Mouse (Mus musculus) lung, embryonic 15.5 days (tissue): ENCODE measurements around the gene Kitl. TPM values are rescaled to one million over a fixed set of nuclear protein-coding genes. Genes with fewer than 3 reads are reported as not detected.

Experiments
- ATAC-seq: fragments of 200-750 bp; cut with Nextera tagmentation; 2 replicates; pipeline ENCODE4 v1.8.0; 2017; ENCODE audit warnings: moderate number of reproducible peaks, borderline replicate concordance; ENCODE audit not compliant: low FRiP score, low TSS enrichment; ENCODE audit errors: extremely low read depth
- H3K27ac ChIP-seq: fragments of 300-500 bp; sonication (generic); 2 replicates; pipeline ENCODE4 v1.5.1; 2015; ENCODE audit warnings: moderate library complexity, mild to moderate bottlenecking, inconsistent platforms
- H3K27me3 ChIP-seq: fragments of 300-500 bp; sonication (generic); 2 replicates; pipeline ENCODE4 v1.6.1; 2015; ENCODE audit warnings: inconsistent platforms
- H3K36me3 ChIP-seq: fragments of 300-500 bp; sonication (generic); 2 replicates; pipeline ENCODE4 v1.6.1; 2015; ENCODE audit warnings: inconsistent platforms
- H3K4me1 ChIP-seq: fragments of 300-500 bp; sonication (generic); 2 replicates; pipeline ENCODE4 v1.6.1; 2015; ENCODE audit warnings: inconsistent platforms
- H3K4me2 ChIP-seq: fragments of 300-500 bp; sonication (generic); 2 replicates; pipeline ENCODE4 v1.6.1; 2015; ENCODE audit warnings: inconsistent platforms, mild to moderate bottlenecking, moderate library complexity
- H3K4me3 ChIP-seq: fragments of 300-500 bp; sonication (generic); 2 replicates; pipeline ENCODE4 v1.5.1; 2015; ENCODE audit warnings: mild to moderate bottlenecking, inconsistent platforms
- H3K9ac ChIP-seq: fragments of 300-500 bp; sonication (generic); 2 replicates; pipeline ENCODE4 v1.6.1; 2015; ENCODE audit warnings: inconsistent platforms
- H3K9me3 ChIP-seq: fragments of 300-500 bp; sonication (generic); 2 replicates; pipeline ENCODE4 v1.6.1; 2016; ENCODE audit warnings: inconsistent platforms
- WGBS: fragments of 180-500 bp; shearing (Covaris S2); methylation state at CpG from one replicate; pipeline ENCODE4 v1.1.7; 2015; 5-methylcytosine and 5-hydroxymethylcytosine counted together
- polyA plus RNA-seq: library from polyadenylated mRNA; unstranded; fragments of >200 nt; fragmentation: Nextera tagmentation; extraction: Ambion mirVana; gene quantifications from 2 replicates; pipeline ENCODE4 v1.2.1, GENCODE M21; 2015

Kitl gene
- polyA plus RNA-seq: 41.4 and 45.6 TPM in 2 replicates

DNA sequence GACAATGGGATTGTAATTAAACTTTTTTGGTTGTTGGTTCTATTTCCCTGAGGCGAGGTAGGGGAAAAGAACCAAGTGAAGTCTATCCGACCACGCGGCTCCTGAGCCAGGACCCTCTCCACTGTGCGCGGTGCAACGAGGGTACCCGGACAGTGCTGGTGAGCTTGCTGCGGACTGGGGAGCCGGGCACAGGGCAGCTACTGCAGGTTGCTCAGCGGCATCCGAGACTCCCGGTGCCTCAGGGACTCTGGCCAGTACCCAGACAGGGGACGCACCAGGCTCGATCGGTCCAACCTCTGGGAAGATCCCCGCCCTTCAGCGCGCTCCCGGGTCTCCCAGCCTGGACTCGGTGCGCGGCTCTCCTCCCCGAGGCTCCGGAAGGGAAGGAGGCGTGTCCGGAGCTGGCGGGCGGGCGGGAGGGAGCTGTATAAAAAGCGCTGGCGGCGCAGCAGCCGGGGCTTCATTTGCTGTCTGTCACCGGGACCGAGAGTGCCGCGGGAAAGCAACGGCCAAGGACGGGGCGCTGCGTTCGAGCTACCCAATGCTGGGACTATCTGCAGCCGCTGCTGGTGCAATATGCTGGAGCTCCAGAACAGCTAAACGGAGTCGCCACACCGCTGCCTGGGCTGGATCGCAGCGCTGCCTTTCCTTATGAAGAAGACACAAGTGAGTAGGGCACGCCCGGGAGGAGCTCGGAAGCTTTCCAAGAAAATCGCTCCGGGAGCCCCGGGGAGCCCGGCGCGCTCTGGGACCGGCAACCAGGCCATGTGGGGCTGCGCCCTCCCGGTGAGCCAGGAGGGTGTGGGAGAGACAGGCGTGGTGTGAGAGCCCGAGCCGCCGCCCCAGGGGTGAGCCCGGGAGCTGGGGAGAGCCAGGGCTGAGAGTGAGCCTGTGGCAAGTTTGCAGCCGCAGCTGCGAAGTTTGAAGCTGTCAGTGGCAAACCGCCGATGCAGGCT lies at the start of gene Kitl:
Gene Kitl (plus strand): TSS at position 261 of the 956 bp plus-strand sequence.
- peak within 1 kb of the TSS; percentile 88 for H3K9ac ChIP-seq
- no peaks in the 10 kb centered on the region for H3K27me3 ChIP-seq
- peak; percentile 90 for ATAC-seq
- peak within 1 kb of the TSS; percentile 79 for H3K4me3 ChIP-seq
- WGBS: under 1% methylated on average over 68 of the region's 70 CpGs
- H3K4me2 ChIP-seq: peak within 1 kb of the TSS; percentile 62
- H3K4me1 ChIP-seq: peaks cover 48% of the 10 kb centered on the region
- peak within 1 kb of the TSS; percentile 93 for H3K27ac ChIP-seq
- no peaks in the 10 kb centered on the region for H3K9me3 ChIP-seq
- H3K36me3 ChIP-seq: no peaks in the 10 kb centered on the region

- no peaks in the 10 kb centered on the region for H3K27me3 ChIP-seq
- no peaks in the 10 kb centered on the region for H3K36me3 ChIP-seq
- no peak overlapping the region for H3K27ac ChIP-seq
- no peak overlapping the region for H3K4me3 ChIP-seq
- H3K4me1 ChIP-seq: no peaks in the 10 kb centered on the region
- H3K9me3 ChIP-seq: no peaks in the 10 kb centered on the region
- no peak overlapping the region for H3K4me2 ChIP-seq
- WGBS: 71% methylated on average over 8 of the region's 8 CpGs
- no peak overlapping the region for H3K9ac ChIP-seq
- ATAC-seq: no peak
Observed at GRCm38 (mm10) chr10:99972866-99973265, 42.6 kb upstream of the Kitl start.

- 70% methylated on average over 3 of the region's 3 CpGs for WGBS
- Histone ChIP-seq H3K4me3 (no peak overlapping the region), H3K27me3 (no peaks in the 10 kb centered on the region), H3K4me1 (no peaks in the 10 kb centered on the region), H3K36me3 (no peaks in the 10 kb centered on the region), H3K9me3 (no peaks in the 10 kb centered on the region), H3K4me2 (no peak overlapping the region), H3K9ac (no peak overlapping the region), H3K27ac (no peak overlapping the region)
- no peak for ATAC-seq
Observed at GRCm38 (mm10) chr10:99980096-99980495, 35.3 kb upstream of the Kitl start.

DNA sequence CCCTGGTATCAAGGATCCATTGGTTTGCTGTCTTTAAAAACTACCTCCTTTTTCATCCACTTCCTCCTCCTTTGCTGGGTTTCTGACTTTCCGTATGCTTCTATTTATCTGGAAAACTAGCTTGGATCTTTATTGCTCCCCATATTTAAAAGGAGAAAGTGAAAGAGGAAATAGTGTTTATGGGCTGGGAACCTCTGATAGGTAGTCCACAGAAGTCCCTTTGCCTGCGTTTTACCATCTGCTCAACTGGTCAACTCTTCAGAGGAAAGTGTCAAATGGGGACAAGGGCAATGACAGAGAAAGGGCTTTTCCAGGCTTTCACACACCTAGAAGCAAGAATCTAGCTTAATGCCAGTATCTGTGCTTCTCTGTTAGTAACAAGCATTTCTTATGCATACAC lies 34.5 kb upstream of the Kitl start:
- no peak overlapping the region for H3K27ac ChIP-seq
- no peaks in the 10 kb centered on the region for H3K27me3 ChIP-seq
- no peak overlapping the region for H3K4me2 ChIP-seq
- H3K36me3 ChIP-seq: no peaks in the 10 kb centered on the region
- no peaks in the 10 kb centered on the region for H3K9me3 ChIP-seq
- no peak overlapping the region for H3K4me3 ChIP-seq
- H3K4me1 ChIP-seq: no peaks in the 10 kb centered on the region
- H3K9ac ChIP-seq: no peak overlapping the region
- WGBS: 79% methylated on average over 2 of the region's 2 CpGs
- ATAC-seq: no peak

- ATAC-seq: no peak
- H3K9ac ChIP-seq: no peak overlapping the region
- H3K4me2 ChIP-seq: no peak overlapping the region
- H3K36me3 ChIP-seq: no peaks in the 10 kb centered on the region
- H3K27me3 ChIP-seq: no peaks in the 10 kb centered on the region
- H3K4me3 ChIP-seq: no peak overlapping the region
- 76% methylated on average over 5 of the region's 5 CpGs for WGBS
- no peaks in the 10 kb centered on the region for H3K9me3 ChIP-seq
- H3K4me1 ChIP-seq: 0 out of 2 replicates have a peak, but pooled peaks cover 3% of the 10 kb centered on the region
- no peak overlapping the region for H3K27ac ChIP-seq
Observed at GRCm38 (mm10) chr10:99981887-99982286, 33.5 kb upstream of the Kitl start.

GRCm38 (mm10) chr10:99986745-99987144 lies 28.7 kb upstream of the Kitl start:
- Histone ChIP-seq H3K4me3 (0 out of 2 replicates have a peak overlapping the region, but pooled peaks have one; percentile 14), H3K4me1 (0 out of 2 replicates have a peak, but pooled peaks cover 4% of the 10 kb centered on the region), H3K4me2 (peak overlapping the region; percentile 39), H3K9ac (no peak overlapping the region), H3K9me3 (no peaks in the 10 kb centered on the region), H3K36me3 (no peaks in the 10 kb centered on the region), H3K27me3 (no peaks in the 10 kb centered on the region), H3K27ac (no peak overlapping the region)
- 42% methylated on average over 8 of the region's 8 CpGs for WGBS
- ATAC-seq: no peak

DNA sequence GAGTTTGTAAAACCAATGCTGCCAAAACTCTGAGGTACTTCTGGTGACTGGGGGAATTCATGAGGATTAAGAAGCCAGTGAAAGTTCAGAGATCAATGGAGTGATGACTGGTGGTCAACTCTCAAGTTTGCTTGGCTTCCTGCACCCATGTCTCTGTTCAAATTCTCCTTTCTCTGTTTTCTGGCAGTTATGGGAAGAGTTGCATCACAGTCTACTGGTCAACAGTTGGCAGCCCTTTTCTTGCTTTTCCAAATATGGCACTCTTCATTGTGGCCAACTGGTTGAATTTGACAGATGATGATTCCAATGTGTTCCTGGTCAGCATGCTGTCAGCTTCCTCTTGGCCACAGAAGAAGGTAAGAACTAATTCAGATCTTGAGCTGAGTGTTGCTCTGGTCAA lies 25.7 kb upstream of the Kitl start:
- Histone ChIP-seq H3K9me3 (no peaks in the 10 kb centered on the region), H3K9ac (no peak overlapping the region), H3K27me3 (no peaks in the 10 kb centered on the region), H3K4me2 (no peak overlapping the region), H3K4me3 (no peak overlapping the region), H3K27ac (no peak overlapping the region), H3K4me1 (peaks cover 8% of the 10 kb centered on the region), H3K36me3 (no peaks in the 10 kb centered on the region)
- ATAC-seq: no peak

DNA sequence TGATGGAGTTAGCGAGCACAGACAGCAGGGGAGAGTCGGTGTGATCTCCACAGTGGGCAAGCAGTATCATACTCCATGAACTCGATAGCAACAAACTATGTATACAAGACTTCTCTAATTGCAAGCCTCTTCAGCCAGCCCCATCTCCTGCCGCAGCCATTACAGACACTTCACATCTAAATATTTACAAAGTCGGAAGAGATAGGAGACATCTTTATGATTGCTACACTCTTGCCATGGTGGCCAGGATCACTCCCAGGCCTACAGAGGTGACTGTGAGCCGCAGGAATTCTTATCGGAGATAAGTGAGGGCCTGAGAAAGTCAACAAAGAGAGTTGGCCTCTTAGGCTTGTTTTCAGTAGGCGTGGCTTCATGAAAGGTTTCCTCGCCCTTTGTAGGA lies 23.3 kb upstream of the Kitl start:
- H3K27me3 ChIP-seq: no peaks in the 10 kb centered on the region
- H3K9ac ChIP-seq: no peak overlapping the region
- H3K4me1 ChIP-seq: peaks cover 5% of the 10 kb centered on the region
- peak; percentile 83; the same call in 1 of the 2 replicates for ATAC-seq
- H3K27ac ChIP-seq: 0 out of 2 replicates have a peak overlapping the region, but pooled peaks have one; percentile 18
- 13% methylated on average over 9 of the region's 9 CpGs for WGBS
- H3K9me3 ChIP-seq: no peaks in the 10 kb centered on the region
- no peak overlapping the region for H3K4me2 ChIP-seq
- no peaks in the 10 kb centered on the region for H3K36me3 ChIP-seq
- H3K4me3 ChIP-seq: no peak overlapping the region

DNA sequence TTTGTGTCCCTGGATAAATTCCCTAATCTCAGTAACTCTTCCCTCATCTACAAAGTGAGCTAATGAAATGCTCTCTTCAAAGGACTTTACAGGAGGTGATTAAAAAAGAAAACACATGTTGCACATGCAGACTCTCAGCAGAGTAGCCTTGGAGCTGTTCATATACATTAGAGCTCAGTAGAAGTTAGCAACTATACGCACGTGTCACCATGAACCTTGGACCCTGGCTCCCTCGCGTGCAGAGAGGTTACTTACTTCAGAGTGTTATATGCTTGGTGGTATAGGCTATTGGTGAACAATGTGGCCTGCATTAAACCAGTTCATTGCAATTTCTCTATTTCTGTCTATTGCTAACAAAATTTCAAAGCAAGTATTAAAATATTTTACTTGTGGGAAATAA lies 14.0 kb upstream of the Kitl start:
- Histone ChIP-seq H3K36me3 (no peaks in the 10 kb centered on the region), H3K4me2 (no peak overlapping the region), H3K9ac (no peak overlapping the region), H3K4me3 (no peak overlapping the region), H3K27ac (no peak overlapping the region), H3K4me1 (no peaks in the 10 kb centered on the region), H3K27me3 (no peaks in the 10 kb centered on the region), H3K9me3 (no peaks in the 10 kb centered on the region)
- WGBS: 57% methylated on average over 4 of the region's 4 CpGs
- no peak for ATAC-seq

- no peak for ATAC-seq
- H3K27me3 ChIP-seq: no peaks in the 10 kb centered on the region
- H3K9me3 ChIP-seq: no peaks in the 10 kb centered on the region
- H3K4me3 ChIP-seq: no peak overlapping the region
- no peaks in the 10 kb centered on the region for H3K4me1 ChIP-seq
- no peak overlapping the region for H3K4me2 ChIP-seq
- 87% methylated on average over 4 of the region's 4 CpGs for WGBS
- H3K9ac ChIP-seq: no peak overlapping the region
- no peak overlapping the region for H3K27ac ChIP-seq
- H3K36me3 ChIP-seq: no peaks in the 10 kb centered on the region
Observed at GRCm38 (mm10) chr10:100003797-100004196, 11.6 kb upstream of the Kitl start.

DNA sequence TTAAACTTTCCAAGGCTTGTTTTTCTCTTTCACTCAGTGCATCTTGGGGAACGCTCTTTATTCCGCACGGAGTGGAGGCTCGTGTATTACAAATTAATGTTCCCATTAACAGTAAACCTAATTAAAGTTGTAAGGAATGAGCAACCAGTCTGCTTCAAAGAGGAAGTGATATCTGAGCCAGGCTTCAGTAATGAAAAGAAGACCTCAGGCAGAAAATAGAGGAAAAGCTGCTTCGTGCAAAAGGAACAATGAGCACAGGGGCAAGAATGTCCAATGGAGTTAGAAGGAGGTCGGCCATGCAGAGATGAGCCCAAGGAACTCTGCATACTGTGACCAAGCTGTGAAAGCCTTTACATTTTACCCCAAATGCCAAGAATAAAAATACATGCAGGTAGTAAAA lies 5.7 kb upstream of the Kitl start:
- no peak overlapping the region for H3K4me2 ChIP-seq
- no peaks in the 10 kb centered on the region for H3K9me3 ChIP-seq
- no peaks in the 10 kb centered on the region for H3K27me3 ChIP-seq
- 88% methylated on average over 6 of the region's 6 CpGs for WGBS
- no peak overlapping the region for H3K9ac ChIP-seq
- H3K27ac ChIP-seq: no peak overlapping the region
- H3K36me3 ChIP-seq: no peaks in the 10 kb centered on the region
- H3K4me3 ChIP-seq: no peak overlapping the region
- H3K4me1 ChIP-seq: peaks cover 14% of the 10 kb centered on the region
- ATAC-seq: no peak

DNA sequence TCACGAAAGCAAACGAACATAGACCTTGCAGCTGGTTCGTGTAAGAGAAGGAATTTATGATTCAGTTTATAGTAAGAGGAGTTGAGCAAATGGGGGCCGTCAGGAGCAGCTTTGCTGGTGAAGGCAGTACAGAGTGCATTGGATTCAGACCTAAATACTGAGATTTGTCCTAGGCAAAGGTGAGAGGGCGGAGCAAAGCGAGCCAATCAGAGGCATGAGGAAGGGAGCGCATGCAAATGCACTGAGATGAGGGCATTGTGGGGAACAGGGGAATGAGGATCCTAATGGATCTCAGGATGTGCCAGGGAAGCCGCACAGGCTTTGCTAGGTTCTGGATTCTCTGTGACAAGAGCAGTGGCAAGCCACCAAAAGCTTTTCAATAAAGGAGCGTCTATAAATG lies 5.1 kb upstream of the Kitl start:
- H3K27ac ChIP-seq: no peak overlapping the region
- H3K9ac ChIP-seq: no peak overlapping the region
- peaks cover 17% of the 10 kb centered on the region for H3K4me1 ChIP-seq
- ATAC-seq: no peak
- H3K9me3 ChIP-seq: no peaks in the 10 kb centered on the region
- no peak overlapping the region for H3K4me2 ChIP-seq
- H3K27me3 ChIP-seq: no peaks in the 10 kb centered on the region
- no peaks in the 10 kb centered on the region for H3K36me3 ChIP-seq
- WGBS: 53% methylated on average over 9 of the region's 9 CpGs
- no peak overlapping the region for H3K4me3 ChIP-seq
